Mouse (Mus musculus): ENCODE measurements at regions not wholly inside any gene's neighbourhood (a gene's known extent, or its start where the extent isn't known, plus 50 kb on each side); places are given as distances from the start of the nearest gene placed in this dataset.
A peak's percentile ranks its signal among the peaks of the same experiment; 100 is the strongest.

GRCm38 (mm10) chr2:166251421-166251820 lies 96.0 kb upstream of the Sulf2 start:
- 71% methylated on average over 5 of the region's 5 CpGs for WGBS
- Histone ChIP-seq H3K9me3 (no peaks in the 10 kb centered on the region), H3K4me3 (no peak overlapping the region), H3K27ac (no peak overlapping the region), H3K9ac (no peak overlapping the region), H3K4me2 (no peak overlapping the region), H3K4me1 (replicated peaks) (peaks cover 18% of the 10 kb centered on the region), H3K27me3 (peaks cover 21% of the 10 kb centered on the region; the same call in 1 of the 2 replicates), H3K36me3 (no peaks in the 10 kb centered on the region)
- ATAC-seq (ENCODE audit: low FRiP score): no peak

GRCm38 (mm10) chr2:166250571-166250970 lies 95.1 kb upstream of the Sulf2 start:
- Histone ChIP-seq H3K9ac (no peak overlapping the region), H3K4me2 (no peak overlapping the region), H3K9me3 (no peaks in the 10 kb centered on the region), H3K4me3 (no peak overlapping the region), H3K4me1 (replicated peaks) (peaks cover 22% of the 10 kb centered on the region), H3K27me3 (peaks cover 21% of the 10 kb centered on the region), H3K36me3 (no peaks in the 10 kb centered on the region), H3K27ac (no peak overlapping the region)
- ATAC-seq (ENCODE audit: low FRiP score): no peak
- 90% methylated on average over 10 of the region's 10 CpGs for WGBS

- no peaks in the 10 kb centered on the region for H3K36me3 ChIP-seq
- H3K4me2 ChIP-seq: no peak overlapping the region
- no peak overlapping the region for H3K4me3 ChIP-seq
- peaks cover 28% of the 10 kb centered on the region for H3K27me3 ChIP-seq
- WGBS: 33% methylated on average over 7 of the region's 7 CpGs
- H3K27ac ChIP-seq: peak overlapping the region; percentile 42
- H3K9me3 ChIP-seq: no peaks in the 10 kb centered on the region
- no peak overlapping the region; the same call in 1 of the 2 replicates for H3K9ac ChIP-seq
- ATAC-seq (ENCODE audit: low FRiP score): no peak
- H3K4me1 ChIP-seq (replicated peaks): peaks cover 26% of the 10 kb centered on the region
Measured at GRCm38 (mm10) chr2:166249338-166249950, 94.0 kb upstream of the Sulf2 start.

- no peak overlapping the region for H3K4me2 ChIP-seq
- H3K4me3 ChIP-seq: no peak overlapping the region
- no peaks in the 10 kb centered on the region for H3K9me3 ChIP-seq
- H3K36me3 ChIP-seq: no peaks in the 10 kb centered on the region
- no peak overlapping the region for H3K27ac ChIP-seq
- peaks cover 31% of the 10 kb centered on the region for H3K4me1 ChIP-seq (replicated peaks)
- WGBS: 77% methylated on average over 17 of the region's 17 CpGs
- H3K9ac ChIP-seq: no peak overlapping the region
- ATAC-seq (ENCODE audit: low FRiP score): no peak
- peaks cover 33% of the 10 kb centered on the region for H3K27me3 ChIP-seq
Measured at GRCm38 (mm10) chr2:166246401-166247189, 91.1 kb upstream of the Sulf2 start.

- 56% methylated on average over 8 of the region's 8 CpGs for WGBS
- peaks cover 33% of the 10 kb centered on the region for H3K27me3 ChIP-seq
Measured at GRCm38 (mm10) chr2:166245219-166245618, 89.8 kb upstream of the Sulf2 start.

GRCm38 (mm10) chr2:166242786-166243521 lies 87.5 kb upstream of the Sulf2 start:
- no peak overlapping the region for H3K27ac ChIP-seq
- no peaks in the 10 kb centered on the region for H3K36me3 ChIP-seq
- no peak for ATAC-seq (ENCODE audit: low FRiP score)
- 71% methylated on average over 14 of the region's 14 CpGs for WGBS
- H3K4me2 ChIP-seq: no peak overlapping the region
- H3K9me3 ChIP-seq: no peaks in the 10 kb centered on the region
- H3K9ac ChIP-seq: no peak overlapping the region
- peaks cover 30% of the 10 kb centered on the region for H3K27me3 ChIP-seq
- peaks cover 26% of the 10 kb centered on the region for H3K4me1 ChIP-seq (replicated peaks)
- no peak overlapping the region for H3K4me3 ChIP-seq

More at GRCm38 (mm10) chr2:166245219-166245618, 89.8 kb upstream of the Sulf2 start:
- ATAC-seq (ENCODE audit: low FRiP score): no peak
- Histone ChIP-seq H3K4me2 (no peak overlapping the region), H3K4me3 (no peak overlapping the region), H3K9ac (no peak overlapping the region), H3K4me1 (replicated peaks) (peaks cover 31% of the 10 kb centered on the region), H3K27ac (no peak overlapping the region), H3K36me3 (no peaks in the 10 kb centered on the region), H3K9me3 (no peaks in the 10 kb centered on the region)

- WGBS: 97% methylated on average over 3 of the region's 3 CpGs
- H3K36me3 ChIP-seq: no peaks in the 10 kb centered on the region
- no peak for ATAC-seq (ENCODE audit: low FRiP score)
Measured at GRCm38 (mm10) chr2:166241310-166241709, 85.8 kb upstream of the Sulf2 start.

GRCm38 (mm10) chr2:166240056-166240455 lies 84.6 kb upstream of the Sulf2 start:
- 54% methylated on average over 4 of the region's 4 CpGs for WGBS
- H3K27me3 ChIP-seq: peaks cover 11% of the 10 kb centered on the region
- H3K9me3 ChIP-seq: no peaks in the 10 kb centered on the region
- peaks cover 23% of the 10 kb centered on the region for H3K4me1 ChIP-seq (replicated peaks)
- ATAC-seq (ENCODE audit: low FRiP score): no peak
- no peak overlapping the region for H3K4me3 ChIP-seq
- no peaks in the 10 kb centered on the region for H3K36me3 ChIP-seq
- H3K27ac ChIP-seq: no peak overlapping the region
- H3K9ac ChIP-seq: no peak overlapping the region
- H3K4me2 ChIP-seq: no peak overlapping the region

More at GRCm38 (mm10) chr2:166241310-166241709, 85.8 kb upstream of the Sulf2 start:
- H3K9me3 ChIP-seq: no peaks in the 10 kb centered on the region
- no peak overlapping the region for H3K4me3 ChIP-seq
- H3K4me1 ChIP-seq (replicated peaks): peaks cover 30% of the 10 kb centered on the region
- peaks cover 19% of the 10 kb centered on the region for H3K27me3 ChIP-seq
- no peak overlapping the region for H3K27ac ChIP-seq
- no peak overlapping the region for H3K9ac ChIP-seq
- no peak overlapping the region for H3K4me2 ChIP-seq

GRCm38 (mm10) chr2:166237554-166238269 lies 82.2 kb upstream of the Sulf2 start:
- 0 out of 2 replicates have a peak overlapping the region, but pooled peaks have one; percentile 29 for H3K9ac ChIP-seq
- peaks cover 18% of the 10 kb centered on the region for H3K4me1 ChIP-seq (replicated peaks)
- no peaks in the 10 kb centered on the region for H3K9me3 ChIP-seq
- no peak overlapping the region for H3K4me3 ChIP-seq
- H3K4me2 ChIP-seq: no peak overlapping the region
- 10% methylated on average over 13 of the region's 13 CpGs for WGBS
- peaks cover 5% of the 10 kb centered on the region; the same call in 1 of the 2 replicates for H3K27me3 ChIP-seq
- no peaks in the 10 kb centered on the region for H3K36me3 ChIP-seq
- peak overlapping the region; percentile 74 for H3K27ac ChIP-seq
- peak; percentile 81 for ATAC-seq (ENCODE audit: low FRiP score)

- H3K27ac ChIP-seq: no peak overlapping the region
- H3K4me3 ChIP-seq: no peak overlapping the region
- 86% methylated on average over 5 of the region's 5 CpGs for WGBS
- H3K27me3 ChIP-seq: peaks cover 11% of the 10 kb centered on the region; the same call in 1 of the 2 replicates
- H3K9me3 ChIP-seq: no peaks in the 10 kb centered on the region
- no peaks in the 10 kb centered on the region for H3K36me3 ChIP-seq
- H3K4me2 ChIP-seq: no peak overlapping the region
- no peak overlapping the region for H3K9ac ChIP-seq
- no peak for ATAC-seq (ENCODE audit: low FRiP score)
- H3K4me1 ChIP-seq (replicated peaks): peaks cover 22% of the 10 kb centered on the region
Measured at GRCm38 (mm10) chr2:166236102-166236501, 80.6 kb upstream of the Sulf2 start.

GRCm38 (mm10) chr2:166234579-166235212 lies 79.2 kb upstream of the Sulf2 start:
- H3K27ac ChIP-seq: no peak overlapping the region
- no peak overlapping the region for H3K9ac ChIP-seq
- H3K4me2 ChIP-seq: no peak overlapping the region
- H3K4me3 ChIP-seq: no peak overlapping the region
- H3K9me3 ChIP-seq: no peaks in the 10 kb centered on the region
- ATAC-seq (ENCODE audit: low FRiP score): no peak
- H3K27me3 ChIP-seq: peaks cover 23% of the 10 kb centered on the region
- peaks cover 22% of the 10 kb centered on the region for H3K4me1 ChIP-seq (replicated peaks)
- WGBS: 78% methylated on average over 7 of the region's 7 CpGs
- H3K36me3 ChIP-seq: no peaks in the 10 kb centered on the region
